Mouse (Mus musculus): ENCODE results near the gene Use1. TPM values are rescaled to one million over a fixed set of nuclear protein-coding genes. Genes with fewer than 3 reads are reported as not detected.

Use1 gene
- total RNA-seq, 2 experiments from 2014 or later, result 99.4 to 106 TPM

- DNase-seq, result no peak
These were observed 12.4 kb downstream of the Use1 start for GRCm38 (mm10) chr8:71379008-71379407.

- DNase-seq, result no peak
These were observed 12.9 kb downstream of the Use1 start for GRCm38 (mm10) chr8:71379512-71380075.

- DNase-seq, result no peak
These were observed 13.8 kb downstream of the Use1 start for GRCm38 (mm10) chr8:71380178-71381171.

- peak; percentile 83 for DNase-seq
These were observed 14.8 kb downstream of the Use1 start, which contains the start of gene Nr2f6 for GRCm38 (mm10) chr8:71381421-71381970. Gene Nr2f6, minus strand, starts transcription at chr8:71381960.

GRCm38 (mm10) chr8:71381971-71382961, 15.6 kb downstream of the Use1 start:
- DNase-seq, result peak; percentile 92

GRCm38 (mm10) chr8:71383396-71383795, 16.7 kb downstream of the Use1 start:
- no peak for DNase-seq

GRCm38 (mm10) chr8:71383860-71384259, 17.2 kb downstream of the Use1 start:
- no peak for DNase-seq

GRCm38 (mm10) chr8:71385212-71385835, 18.7 kb downstream of the Use1 start:
- no peak for DNase-seq

GRCm38 (mm10) chr8:71388267-71388666, 21.6 kb downstream of the Use1 start:
- no peak for DNase-seq

GRCm38 (mm10) chr8:71391696-71392095, 25.0 kb downstream of the Use1 start:
- no peak for DNase-seq

- no peak for DNase-seq
These were observed 25.7 kb downstream of the Use1 start for GRCm38 (mm10) chr8:71392391-71392790.

GRCm38 (mm10) chr8:71392871-71393270, 26.2 kb downstream of the Use1 start:
- no peak for DNase-seq

GRCm38 (mm10) chr8:71394481-71394880, 27.8 kb downstream of the Use1 start:
- DNase-seq, result peak; percentile 4

- peak; percentile 5 for DNase-seq
These were observed 28.4 kb downstream of the Use1 start for GRCm38 (mm10) chr8:71395071-71395470.

- DNase-seq, result peak; percentile 56
These were observed 29.0 kb downstream of the Use1 start, which contains the start of gene Ushbp1 for GRCm38 (mm10) chr8:71395629-71396028. Gene Ushbp1, minus strand, starts transcription at chr8:71395802.

- DNase-seq, result peak; percentile 93
These were observed 30.1 kb downstream of the Use1 start, which contains the start of gene Babam1 for GRCm38 (mm10) chr8:71396639-71397305. Gene Babam1, plus strand, starts transcription at chr8:71396861.

GRCm38 (mm10) chr8:71397701-71398100, 31.1 kb downstream of the Use1 start:
- peak; percentile 15 for DNase-seq

- no peak for DNase-seq
These were observed 34.2 kb downstream of the Use1 start for GRCm38 (mm10) chr8:71400826-71401225.

GRCm38 (mm10) chr8:71401454-71401853, 34.8 kb downstream of the Use1 start:
- no peak for DNase-seq

- DNase-seq, result no peak
These were observed 35.9 kb downstream of the Use1 start for GRCm38 (mm10) chr8:71402446-71402964.

Data from heart, postnatal 4 days (tissue).